Mouse (Mus musculus) CH12.LX (cell line): ENCODE data around the gene Kdm7a.

Experiments
- CHD2 ChIP-seq: IDR thresholded peaks from 2 replicates; pipeline ENCODE4 v1.6.1; 2011; ENCODE audit warnings: low read length, improper control_type of control experiment
- CTCF ChIP-seq, 2 experiments: IDR thresholded peaks in 1 of 2; conservative IDR thresholded peaks in 1 of 2; 2 replicates each; pipeline ENCODE4 v1.5.1; 2011 to 2012; ENCODE audit warnings: low read depth in 2 of 2, low read length in 2 of 2, improper control_type of control experiment in 1 of 2, inconsistent platforms in 1 of 2, mild to moderate bottlenecking in 1 of 2, moderate library complexity in 1 of 2
- E2F4 ChIP-seq: IDR thresholded peaks from 2 replicates; pipeline ENCODE4 v1.6.1; 2011; ENCODE audit warnings: low read depth, low read length, improper control_type of control experiment; ENCODE audit not compliant: insufficient replicate concordance
- EP300 ChIP-seq: IDR thresholded peaks from 2 replicates; pipeline ENCODE4 v1.6.1; 2011; ENCODE audit warnings: low read length, improper control_type of control experiment
- ETS1 ChIP-seq: conservative IDR thresholded peaks from 2 replicates; pipeline ENCODE4 v1.6.1; 2012; ENCODE audit warnings: low read depth, mild to moderate bottlenecking, inconsistent platforms, low read length, improper control_type of control experiment, moderate library complexity
- GABPA ChIP-seq: IDR thresholded peaks from 2 replicates; pipeline ENCODE4 v1.6.1; 2012; ENCODE audit warnings: low read depth, low read length, improper control_type of control experiment, inconsistent platforms; ENCODE audit not compliant: insufficient replicate concordance
- KAT2A ChIP-seq: IDR thresholded peaks from 2 replicates; pipeline ENCODE4 v1.6.1; 2012; ENCODE audit warnings: low read length, improper control_type of control experiment, inconsistent platforms; ENCODE audit not compliant: insufficient replicate concordance
- MAX ChIP-seq: IDR thresholded peaks from 2 replicates; pipeline ENCODE4 v1.6.1; 2011; ENCODE audit warnings: low read length, improper control_type of control experiment
- MXI1 ChIP-seq: IDR thresholded peaks from 2 replicates; pipeline ENCODE4 v1.6.1; 2011; ENCODE audit warnings: mild to moderate bottlenecking, low read depth, low read length, improper control_type of control experiment
- NELFE ChIP-seq: IDR thresholded peaks from 2 replicates; pipeline ENCODE4 v1.6.1; 2011; ENCODE audit warnings: low read depth, low read length, improper control_type of control experiment
- ZC3H11A ChIP-seq: IDR thresholded peaks from 2 replicates; pipeline ENCODE4 v1.6.1; 2012; ENCODE audit warnings: low read depth, mild to moderate bottlenecking, inconsistent platforms, low read length, improper control_type of control experiment
- ZKSCAN1 ChIP-seq: IDR thresholded peaks from 2 replicates; pipeline ENCODE4 v1.6.1; 2012; ENCODE audit warnings: low read depth, inconsistent platforms, low read length, improper control_type of control experiment, borderline replicate concordance

GRCm38 (mm10) chr6:39187227-39187626, 19.4 kb downstream of the Kdm7a start:
- TF ChIP-seq NELFE (no peak), CHD2 (no peak), CTCF (conservative IDR thresholded peaks at IDR 0.05 in 1 of 2, IDR thresholded peaks at IDR 0.05 in 1 of 2; ENCODE audit: low read depth in 2 of 2, low read length in 2 of 2) (peak; percentile 46 to 61; a peak in 3 of 4 replicates), EP300 (no peak), MXI1 (no peak), ZC3H11A (no peak), KAT2A (no peak), E2F4 (no peak), MAX (no peak), GABPA (no peak), ETS1 (no peak), ZKSCAN1 (no peak)
